Mouse (Mus musculus) heart, postnatal 0 days (tissue): Measurements from ENCODE around the gene Kcnh7.

Source experiments
- CTCF ChIP-seq: IDR thresholded peaks from 2 replicates; pipeline ENCODE4 v1.5.1; 2016; ENCODE audit warnings: antibody characterized with exemption, control low read depth, low read depth
- EP300 ChIP-seq: IDR thresholded peaks from 2 replicates; pipeline ENCODE4 v1.6.1; 2016; ENCODE audit warnings: antibody characterized with exemption, low read depth

GRCm38 (mm10) chr2:62855391-62855790 is 328.7 kb downstream of the Kcnh7 start:
- TF ChIP-seq CTCF (no peak), EP300 (no peak)
